Mouse (Mus musculus) kidney, postnatal 4 days (tissue): ENCODE measurements around the gene Izumo1.

ENCODE experiments used
- DNase-seq, 2 experiments: peaks; one replicate each; pipeline ENCODE4 v3.0.0; 2021; ENCODE audit warnings: mixed read lengths in 2 of 2

Izumo1 gene

GRCm38 (mm10) chr7:45619592-45619991, 2.0 kb upstream of the Izumo1 start:
- DNase-seq, result no peak

- no peak for DNase-seq
Observed at GRCm38 (mm10) chr7:45623507-45623906, 1.9 kb downstream of the Izumo1 start.

- no peak for DNase-seq
Observed at GRCm38 (mm10) chr7:45624718-45625117, 3.1 kb downstream of the Izumo1 start.

- DNase-seq, result no peak
Observed at GRCm38 (mm10) chr7:45625481-45625880, 3.9 kb downstream of the Izumo1 start.

GRCm38 (mm10) chr7:45626571-45627076, 5.0 kb downstream of the Izumo1 start:
- no peak for DNase-seq

- peak; percentile 50 to 74 for DNase-seq
Observed at GRCm38 (mm10) chr7:45627261-45627660, 5.7 kb downstream of the Izumo1 start, which contains the start of gene Rasip1. TSS of gene Rasip1 (plus strand) at chr7:45627488.

- peak; percentile 95 to 96 for DNase-seq
Observed at GRCm38 (mm10) chr7:45628364-45629294, 7.0 kb downstream of the Izumo1 start.

GRCm38 (mm10) chr7:45630064-45630907, 8.7 kb downstream of the Izumo1 start:
- DNase-seq, result no peak

GRCm38 (mm10) chr7:45632499-45632898, 10.9 kb downstream of the Izumo1 start:
- peak; percentile 70 to 81 for DNase-seq

- DNase-seq, result no peak
Observed at GRCm38 (mm10) chr7:45634946-45635681, 13.5 kb downstream of the Izumo1 start.

- DNase-seq, result peak; percentile 83 to 89
Observed at GRCm38 (mm10) chr7:45635711-45636688, 14.4 kb downstream of the Izumo1 start.

GRCm38 (mm10) chr7:45637710-45638109, 16.1 kb downstream of the Izumo1 start:
- no peak for DNase-seq

GRCm38 (mm10) chr7:45638623-45639401, 17.2 kb downstream of the Izumo1 start:
- peak; percentile 94 to 97 for DNase-seq

GRCm38 (mm10) chr7:45639561-45640027, 18.0 kb downstream of the Izumo1 start, which contains the start of gene Mamstr:
TSS of gene Mamstr (plus strand) at chr7:45639977.
- DNase-seq, result peak; percentile 64 to 75

- DNase-seq, result peak in 1 of 2 experiments; percentile 38
Observed at GRCm38 (mm10) chr7:45640191-45640957, 18.8 kb downstream of the Izumo1 start.

GRCm38 (mm10) chr7:45641391-45642040, 19.9 kb downstream of the Izumo1 start:
- DNase-seq, result peak in 1 of 2 experiments; percentile 61

GRCm38 (mm10) chr7:45642083-45642482, 20.5 kb downstream of the Izumo1 start:
- no peak for DNase-seq

- DNase-seq, result no peak
Observed at GRCm38 (mm10) chr7:45642503-45643255, 21.1 kb downstream of the Izumo1 start.
